In the genomic region with DNA sequence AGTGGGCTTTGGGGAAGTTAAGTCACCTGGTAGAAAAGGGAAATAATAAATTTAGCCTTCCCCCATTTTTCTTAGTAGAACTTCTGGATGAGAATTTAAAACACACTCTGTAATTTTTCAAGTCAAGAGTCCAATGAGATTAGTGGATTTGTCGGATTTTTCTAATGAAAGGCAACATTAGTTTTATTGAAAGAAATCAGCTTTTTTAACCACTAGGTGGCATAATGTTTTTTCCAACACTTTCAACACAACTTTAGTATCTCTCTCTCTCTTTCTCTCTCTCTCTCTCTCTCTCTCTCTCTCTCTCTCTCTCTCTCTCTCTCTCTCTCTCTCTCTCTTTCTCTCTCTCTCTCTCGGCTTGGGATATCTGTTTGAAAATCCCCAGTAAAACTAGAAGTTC, we compare ENCODE assay signal across 20 mouse cellular contexts.
DNase-seq lines count a peak whose midpoint lies in the region; ATAC-seq and TF ChIP-seq lines count a peak whose summit lies in the region.
"Had no signal": no experiment of that assay in that cellular context is flagged by ENCODE, and none has a peak within 500 bp of the region (broad histone marks: within the 10 kb centered on the region; RNA-seq: fewer than 3 reads in every experiment).

No protein-coding gene starts in this region.

- no peak overlapping the region for H3K9ac ChIP-seq in heart, adult 2 months (ENCODE audit: low read depth, low read length)
- H3K9ac ChIP-seq: embryonic facial prominence, embryonic 15.5 days; limb, embryonic 12.5 days; liver, embryonic 14.5 days; lung, embryonic 15.5 days; midbrain, embryonic 15.5 days had no signal

- CTCF ChIA-PET in Patski (lab: Charles Lee) = interaction anchor here (1.0 to 1.3 kb wide), 2 partner anchors 16 to 109 kb away, joined by 3 to 4 read pairs; no protein-coding TSS in a partner anchor

- TF ChIP-seq EP300 in heart, adult 2 months (IDR thresholded peaks at IDR 0.05; ENCODE audit: insufficient read depth, low read depth, low read length) = no peak

- no peak for ATAC-seq in Patski
- no peak for ATAC-seq in megakaryocyte progenitor cell, adult 5-6 weeks (replicated peaks; ENCODE audit: poor library complexity)
- ATAC-seq: hindbrain, embryonic 16.5 days; midbrain, embryonic 15.5 days had no signal

- POLR2A ChIA-PET in Patski (lab: Charles Lee) = no interaction called here

- no peaks in the 10 kb centered on the region for H3K79me2 ChIP-seq in heart, adult 2 months (replicated peaks; ENCODE audit: control insufficient read depth, insufficient read depth, low read length)

- intact Hi-C loops in heart, adult 2 months (cut with DNase I) = loop anchor here (2.0 to 10.0 kb wide), 2 partner anchors 610 to 704 kb away; no protein-coding TSS in a partner anchor
- intact Hi-C loops in left cerebral cortex, adult 2 months (cut with DNase I) = no loop called here
- intact Hi-C loops in left cerebral cortex, postnatal 36 days (cut with DNase I) = no loop called here

- peak; percentile 51 for TF ChIP-seq CTCF in heart, adult 2 months (IDR thresholded peaks at IDR 0.05)
- peak; percentile 35; the same call in 1 of the 2 replicates for TF ChIP-seq CTCF in left cerebral cortex, adult 2 months (IDR thresholded peaks at IDR 0.05)
- peak; percentile 25 for TF ChIP-seq CTCF in Patski (IDR thresholded peaks at IDR 0.05)

- H3K4me1 ChIP-seq in heart, adult 2 months (ENCODE audit: control insufficient read depth, insufficient read depth, low read length) = no peaks in the 10 kb centered on the region
- H3K4me1 ChIP-seq: embryonic facial prominence, embryonic 15.5 days; limb, embryonic 12.5 days; lung, embryonic 15.5 days; midbrain, embryonic 15.5 days had no signal

- 38% methylated on average over 2 of the region's 2 CpGs for WGBS in heart, adult 2 months

- DNase-seq in heart, adult 2 months = no peak
- DNase-seq in heart, adult 9 months (ENCODE audit: low spot score in 2 of 2) = no peak
- no peak for DNase-seq in left cerebral cortex, adult 2 months (ENCODE audit: extremely low spot score in 1 of 2, low spot score in 2 of 2)
- no peak for DNase-seq in left cerebral cortex, postnatal 36 days (ENCODE audit: low spot score in 2 of 2)
- DNase-seq in 416B (ENCODE audit: low read depth) (peak; percentile 13), Patski (ENCODE audit: low read depth, low spot score) (no peak)
- DNase-seq: adrenal gland, postnatal 25 days; cerebellum, adult 8-10 months; cerebellum, postnatal 36 days; embryo, embryonic 11 days; gastrocnemius, postnatal 36 days; kidney, adult 18-20 months; lung, postnatal 4 days had no signal

- H3K27me3 ChIP-seq in heart, adult 2 months (ENCODE audit: control insufficient read depth, insufficient read depth, low read length) = no peaks in the 10 kb centered on the region
- H3K27me3 ChIP-seq in Patski = peaks cover 55% of the 10 kb centered on the region
- H3K27me3 ChIP-seq: embryonic facial prominence, embryonic 15.5 days; limb, embryonic 12.5 days; lung, embryonic 15.5 days; midbrain, embryonic 15.5 days had no signal

- no peak for TF ChIP-seq POLR2A in heart, adult 2 months (IDR thresholded peaks at IDR 0.05; ENCODE audit: insufficient read depth, low read depth, low read length)

- H3K36me3 ChIP-seq in heart, adult 2 months (ENCODE audit: control insufficient read depth, insufficient read depth, low read length) = no peaks in the 10 kb centered on the region
- H3K36me3 ChIP-seq: embryonic facial prominence, embryonic 15.5 days; limb, embryonic 12.5 days; lung, embryonic 15.5 days; midbrain, embryonic 15.5 days had no signal

- no peak overlapping the region for H3K27ac ChIP-seq in heart, adult 2 months
- no peak overlapping the region for H3K27ac ChIP-seq in left cerebral cortex, adult 2 months
- H3K27ac ChIP-seq: embryonic facial prominence, embryonic 15.5 days; limb, embryonic 12.5 days; liver, embryonic 14.5 days; lung, embryonic 15.5 days; midbrain, embryonic 15.5 days had no signal

- in situ Hi-C loops in Patski (cut with MboI; ENCODE audit: low pct_unique_long_range_greater_than_20kb) = no loop called here

- no peak overlapping the region for H3K4me3 ChIP-seq in heart, adult 2 months
- no peak overlapping the region for H3K4me3 ChIP-seq in left cerebral cortex, adult 2 months
- H3K4me3 ChIP-seq: embryonic facial prominence, embryonic 15.5 days; limb, embryonic 12.5 days; lung, embryonic 15.5 days; midbrain, embryonic 15.5 days had no signal
